Mouse (Mus musculus) ES-E14 (cell line): ENCODE measurements around the gene Itga9. TPM values are rescaled to one million over a fixed set of nuclear protein-coding genes. Genes with fewer than 3 reads are reported as not detected.

ENCODE experiments used
- DNase-seq: peaks from one replicate; pipeline ENCODE4 v3.0.0-alpha.2; 2013; ENCODE audit warnings: low read depth, low spot score
- H3K27ac ChIP-seq: 2 replicates; pipeline ENCODE4 v1.5.1; 2012; ENCODE audit warnings: low read depth, mild to moderate bottlenecking, low read length, moderate library complexity, mixed read lengths; ENCODE audit not compliant: poor library complexity, insufficient read depth, severe bottlenecking
- H3K36me3 ChIP-seq: 2 replicates; pipeline ENCODE4 v1.6.1; 2012; ENCODE audit warnings: mild to moderate bottlenecking, low read length, moderate library complexity, mixed read lengths; ENCODE audit not compliant: control insufficient read depth, poor library complexity, insufficient read depth, severe bottlenecking
- H3K4me1 ChIP-seq, 2 experiments: fragments of 150-350 bp in 1 of 2; sonication (generic) in 1 of 2; 2 replicates each; pipeline ENCODE4 v1.6.1; 2012; ENCODE audit warnings: low read length in 2 of 2, mild to moderate bottlenecking in 1 of 2, mixed read lengths in 1 of 2; ENCODE audit not compliant: control insufficient read depth in 2 of 2, insufficient read depth in 2 of 2, poor library complexity in 1 of 2
- H3K4me3 ChIP-seq, 2 experiments: fragments of 150-350 bp in 1 of 2; sonication (generic) in 1 of 2; 2 replicates each; pipeline ENCODE4 v1.5.1; 2012; ENCODE audit warnings: low read length in 2 of 2, low read depth in 1 of 2, mild to moderate bottlenecking in 1 of 2, mixed read lengths in 1 of 2; ENCODE audit not compliant: insufficient read depth in 1 of 2, poor library complexity in 1 of 2, severe bottlenecking in 1 of 2
- H3K9ac ChIP-seq: 2 replicates; pipeline ENCODE4 v1.6.1; 2012; ENCODE audit warnings: low read depth, mild to moderate bottlenecking, low read length, mixed read lengths; ENCODE audit not compliant: poor library complexity, insufficient read depth, severe bottlenecking
- H3K9me3 ChIP-seq: fragments of 150-350 bp; sonication (generic); 2 replicates; pipeline ENCODE4 v1.6.1; 2012; ENCODE audit warnings: low read depth, mild to moderate bottlenecking, low read length; ENCODE audit not compliant: control insufficient read depth, insufficient read depth
- CHD2 ChIP-seq: IDR thresholded peaks from 2 replicates; pipeline ENCODE4 v1.6.1; 2014; ENCODE audit warnings: mild to moderate bottlenecking, low read depth, low read length, inconsistent platforms
- HCFC1 ChIP-seq: IDR thresholded peaks from 2 replicates; pipeline ENCODE4 v1.6.1; 2012; ENCODE audit warnings: low read length, inconsistent platforms, borderline replicate concordance; ENCODE audit not compliant: insufficient read depth
- MAFK ChIP-seq: IDR thresholded peaks from 2 replicates; pipeline ENCODE4 v1.6.1; 2014; ENCODE audit warnings: mild to moderate bottlenecking, low read depth, low read length, inconsistent platforms; ENCODE audit not compliant: insufficient read depth
- ZC3H11A ChIP-seq: IDR thresholded peaks from 2 replicates; pipeline ENCODE4 v1.6.1; 2012; ENCODE audit warnings: low read depth, mild to moderate bottlenecking, inconsistent platforms, low read length, borderline replicate concordance
- ZNF384 ChIP-seq: IDR thresholded peaks from 2 replicates; pipeline ENCODE4 v1.6.1; 2012; ENCODE audit warnings: low read depth, low read length, inconsistent platforms
- in situ Hi-C, 2 experiments: fragments of 600-800 bp; cut with MboI; formaldehyde crosslinking; loops; one replicate each; pipeline ENCODE4 v1.15.1; 2025; ENCODE audit warnings: low sequenced_read_pairs in 2 of 2, inconsistent platforms in 1 of 2; ENCODE audit not compliant: unreplicated experiment in 2 of 2
- total RNA-seq: library from RNA; depleted of rRNA; stranded (reverse); fragments of 300-350 nt; gene quantifications from 2 replicates; pipeline ENCODE4 v1.2.3, GENCODE M21; 2012

The Itga9 gene
- total RNA-seq, 1 experiment, result 19.7 TPM

DNA sequence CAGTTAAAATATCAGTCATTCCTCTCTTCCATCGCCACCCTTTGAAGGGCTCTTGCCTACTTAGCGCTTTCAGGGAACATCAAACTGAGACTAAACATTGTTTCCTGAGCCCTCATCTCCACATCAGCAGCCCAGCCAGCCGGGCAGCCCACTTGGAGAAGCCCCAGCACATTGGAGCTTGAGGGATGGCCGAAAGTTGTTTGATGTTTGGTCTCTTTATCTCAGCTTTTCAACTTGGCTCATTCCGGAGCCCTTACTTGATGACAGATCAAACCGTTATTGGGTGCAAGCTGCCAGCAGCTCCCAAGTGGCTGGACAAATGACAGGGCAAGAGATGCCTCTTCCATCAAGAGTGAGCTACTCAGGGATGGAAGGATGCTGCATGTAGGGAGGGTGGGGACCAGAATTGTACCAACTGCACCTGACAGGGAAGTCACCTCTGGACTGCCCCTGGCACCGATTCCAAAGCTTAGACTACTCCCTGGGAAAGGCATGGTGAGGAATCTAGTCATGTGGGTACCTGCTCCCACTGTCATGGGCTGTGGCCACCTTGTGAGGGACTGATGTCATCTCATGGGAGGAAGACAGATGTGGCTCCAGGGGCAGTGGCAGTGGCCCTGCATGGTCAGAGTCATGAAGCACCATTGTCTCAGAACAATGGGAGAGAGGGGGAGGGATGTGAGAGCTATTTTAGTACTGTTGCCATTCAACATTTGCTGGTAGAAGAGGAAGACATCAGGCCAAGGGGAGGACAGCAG is 232.6 kb downstream of the Itga9 start:
- peaks cover 2% of the 10 kb centered on the region; the same call in 1 of the 2 replicates for H3K36me3 ChIP-seq
- no peak for DNase-seq
- H3K27ac ChIP-seq, result no peak overlapping the region
- in situ Hi-C loops, result no loop called here
- H3K4me1 ChIP-seq, result no peaks in the 10 kb centered on the region
- no peaks in the 10 kb centered on the region for H3K9me3 ChIP-seq
- TF ChIP-seq MAFK, result no peak
- TF ChIP-seq ZNF384, result no peak
- no peak for TF ChIP-seq CHD2
- TF ChIP-seq ZC3H11A, result no peak
- TF ChIP-seq HCFC1, result no peak
- H3K4me3 ChIP-seq, result no peak overlapping the region
- H3K9ac ChIP-seq, result no peak overlapping the region

DNA sequence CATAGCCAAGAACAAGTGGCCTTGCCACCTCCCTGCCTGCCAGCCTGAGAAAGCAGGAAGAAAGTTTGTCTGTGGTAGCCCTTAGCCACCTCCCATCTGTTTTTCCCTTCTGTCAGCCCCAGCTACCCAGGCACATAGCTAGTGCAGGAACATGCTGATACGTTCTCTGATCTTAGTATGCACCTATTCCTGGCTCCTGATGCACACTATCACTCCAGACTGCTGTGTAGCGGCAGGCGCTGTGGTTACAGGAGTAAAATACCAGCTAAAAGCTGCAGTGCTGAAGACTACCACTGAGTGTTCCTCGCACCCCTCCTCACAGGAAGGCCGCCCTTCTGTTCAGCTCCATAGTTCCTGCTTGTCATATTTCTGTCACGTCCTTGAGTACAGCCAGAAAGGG is 234.8 kb downstream of the Itga9 start:
- DNase-seq, result no peak
- in situ Hi-C loops, result no loop called here
- TF ChIP-seq ZNF384 (no peak), HCFC1 (no peak), ZC3H11A (no peak), CHD2 (no peak), MAFK (no peak)
- Histone ChIP-seq H3K36me3 (peaks cover 2% of the 10 kb centered on the region; the same call in 1 of the 2 replicates), H3K4me3 (no peak overlapping the region), H3K9me3 (no peaks in the 10 kb centered on the region), H3K4me1 (no peaks in the 10 kb centered on the region), H3K27ac (no peak overlapping the region; the same call in 1 of the 2 replicates), H3K9ac (no peak overlapping the region)

DNA sequence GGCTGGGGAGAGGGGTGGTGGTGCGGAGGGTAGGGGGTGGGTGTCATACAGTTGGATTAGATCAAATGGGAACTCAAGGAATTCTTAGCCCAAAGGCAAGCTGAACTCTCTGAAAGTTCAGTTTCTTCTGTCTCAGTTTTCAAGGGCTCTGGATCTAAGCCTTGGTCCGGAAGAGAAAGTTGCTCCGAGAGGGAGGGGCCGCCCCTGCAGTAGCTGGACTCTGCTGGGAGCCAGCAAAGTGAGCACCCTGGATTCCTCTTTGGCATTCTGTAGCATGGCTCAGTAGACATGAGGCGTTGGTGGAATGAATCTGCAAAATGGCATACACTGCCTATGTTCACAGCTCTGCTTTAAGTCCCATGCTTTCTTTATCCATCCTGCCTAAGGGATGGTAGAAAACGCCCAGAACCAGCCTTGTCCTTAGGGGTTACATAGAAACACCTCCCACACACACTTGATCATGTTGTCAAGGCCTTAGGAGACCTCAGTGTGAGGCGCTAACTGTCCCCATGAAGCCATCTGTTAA is 235.5 kb downstream of the Itga9 start:
- Histone ChIP-seq H3K36me3 (peaks cover 2% of the 10 kb centered on the region; the same call in 1 of the 2 replicates), H3K4me1 (no peaks in the 10 kb centered on the region), H3K27ac (no peak overlapping the region), H3K9me3 (no peaks in the 10 kb centered on the region), H3K4me3 (no peak overlapping the region), H3K9ac (no peak overlapping the region)
- in situ Hi-C loops, result no loop called here
- DNase-seq, result no peak
- no peak for TF ChIP-seq MAFK
- TF ChIP-seq ZNF384, result no peak
- no peak for TF ChIP-seq CHD2
- TF ChIP-seq ZC3H11A, result no peak
- TF ChIP-seq HCFC1, result no peak

- no peaks in the 10 kb centered on the region for H3K9me3 ChIP-seq
- in situ Hi-C loops, result no loop called here
Measured at GRCm38 (mm10) chr9:118843711-118844110, 237.2 kb downstream of the Itga9 start.

More at GRCm38 (mm10) chr9:118843711-118844110, 237.2 kb downstream of the Itga9 start:
- no peak for DNase-seq
- H3K4me1 ChIP-seq, result no peaks in the 10 kb centered on the region
- TF ChIP-seq HCFC1 (no peak), MAFK (no peak), ZNF384 (no peak), ZC3H11A (no peak), CHD2 (no peak)
- H3K4me3 ChIP-seq, result no peak overlapping the region
- no peak overlapping the region for H3K9ac ChIP-seq
- H3K27ac ChIP-seq, result no peak overlapping the region
- peaks cover 2% of the 10 kb centered on the region; the same call in 1 of the 2 replicates for H3K36me3 ChIP-seq
